Mouse (Mus musculus): ENCODE measurements around the gene Serpinb9d. TPM values are rescaled to one million over a fixed set of nuclear protein-coding genes. Genes with fewer than 3 reads are reported as not detected.
"Not testable (repeated sequence)": the region's sequence is repeated elsewhere in the genome, so short reads cannot be mapped to it uniquely, and the experiment has no call there.

Gene Serpinb9d
- not detected in 2 replicates for polyA plus RNA-seq (2012; ENCODE audit: insufficient read depth, insufficient read length, low replicate concordance, missing spikeins)

- Histone ChIP-seq H3K4me3 (ENCODE audit: insufficient read depth, low read depth, low read length) (no peak within 1 kb of the TSS), H3K4me1 (ENCODE audit: control insufficient read depth, insufficient read depth, low read length) (no peaks in the 10 kb centered on the region), H3K27ac (ENCODE audit: insufficient read depth, low read depth, low read length) (no peak within 1 kb of the TSS)
- TF ChIP-seq POLR2A (IDR thresholded peaks at IDR 0.05; ENCODE audit: insufficient read depth, low read depth, low read length) = no peak
- WGBS = 79% methylated on average over 5 of the region's 5 CpGs
Measured at GRCm38 (mm10) chr13:33192659-33193058, at the start of gene Serpinb9d. Gene Serpinb9d, plus strand, starts transcription at chr13:33192959.

DNA sequence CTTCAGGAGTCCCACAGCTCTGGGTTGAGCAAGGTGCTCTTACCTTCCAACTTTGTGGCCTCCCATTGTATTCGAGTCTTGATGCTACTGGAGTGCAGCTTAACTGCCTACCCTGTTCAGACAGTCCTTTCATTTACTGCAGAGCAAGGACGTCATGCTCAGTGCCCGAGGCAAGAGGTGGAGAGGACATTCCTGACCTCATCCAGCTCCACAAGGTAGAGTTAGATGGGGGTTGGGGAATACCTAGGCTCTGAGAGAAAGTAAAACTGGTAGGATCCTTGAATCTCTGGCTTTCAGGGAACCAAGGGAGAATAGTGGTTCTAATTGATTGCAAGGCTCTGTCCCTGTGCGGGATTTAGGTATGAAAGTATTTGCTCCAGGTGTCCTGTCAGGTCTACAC lies 33.1 kb upstream of the Serpinb9d start, which contains the start of gene Serpinb9c:
Gene Serpinb9c (minus strand): TSS at position 101 of the 400 bp plus-strand sequence.
- Histone ChIP-seq H3K4me3 (ENCODE audit: insufficient read depth, low read depth, low read length) (no peak within 1 kb of the TSS), H3K27ac (ENCODE audit: insufficient read depth, low read depth, low read length) (no peak within 1 kb of the TSS), H3K4me1 (ENCODE audit: control insufficient read depth, insufficient read depth, low read length) (no peaks in the 10 kb centered on the region)
- TF ChIP-seq CTCF (IDR thresholded peaks at IDR 0.05; ENCODE audit: insufficient read depth, low read depth, low read length) (no peak), POLR2A (IDR thresholded peaks at IDR 0.05; ENCODE audit: insufficient read depth, low read depth, low read length) (no peak)
- WGBS = 70% methylated on average over 4 of the region's 4 CpGs

DNA sequence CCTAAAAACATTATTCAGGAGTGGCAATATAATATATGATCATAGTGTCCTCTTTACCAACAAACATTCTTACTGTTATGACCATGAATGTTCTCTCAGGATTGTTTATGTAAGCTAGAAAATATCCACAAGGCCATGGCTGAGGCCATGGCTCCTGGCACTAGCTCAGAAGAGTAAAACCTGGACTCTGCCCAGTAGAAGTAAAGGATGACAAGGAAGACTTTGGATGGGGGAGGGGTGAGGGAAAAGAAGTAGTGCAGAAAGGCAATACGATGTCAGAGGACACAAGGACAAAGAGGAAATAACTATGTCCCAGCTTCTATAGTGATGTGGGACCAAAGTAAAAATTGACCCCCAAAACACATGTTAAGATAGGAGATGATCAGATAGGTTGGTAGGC lies 2.3 kb upstream of the Serpinb9d start:
- not testable (repeated sequence) for H3K4me3 ChIP-seq (ENCODE audit: insufficient read depth, low read depth, low read length); H3K4me1 ChIP-seq (ENCODE audit: control insufficient read depth, insufficient read depth, low read length); H3K27ac ChIP-seq (ENCODE audit: insufficient read depth, low read depth, low read length)
- 91% methylated on average over 1 of the region's 1 CpGs for WGBS

GRCm38 (mm10) chr13:33199740-33200139 lies 7.0 kb downstream of the Serpinb9d start:
- TF ChIP-seq POLR2A (IDR thresholded peaks at IDR 0.05; ENCODE audit: insufficient read depth, low read depth, low read length) = no peak
- no peak for TF ChIP-seq CTCF (IDR thresholded peaks at IDR 0.05; ENCODE audit: insufficient read depth, low read depth, low read length)
- no peaks in the 10 kb centered on the region for H3K4me1 ChIP-seq (ENCODE audit: control insufficient read depth, insufficient read depth, low read length)
- WGBS = 47% methylated on average over 2 of the region's 2 CpGs
- H3K4me3 ChIP-seq (ENCODE audit: insufficient read depth, low read depth, low read length) = no peak overlapping the region
- H3K27ac ChIP-seq (ENCODE audit: insufficient read depth, low read depth, low read length) = no peak overlapping the region

DNA sequence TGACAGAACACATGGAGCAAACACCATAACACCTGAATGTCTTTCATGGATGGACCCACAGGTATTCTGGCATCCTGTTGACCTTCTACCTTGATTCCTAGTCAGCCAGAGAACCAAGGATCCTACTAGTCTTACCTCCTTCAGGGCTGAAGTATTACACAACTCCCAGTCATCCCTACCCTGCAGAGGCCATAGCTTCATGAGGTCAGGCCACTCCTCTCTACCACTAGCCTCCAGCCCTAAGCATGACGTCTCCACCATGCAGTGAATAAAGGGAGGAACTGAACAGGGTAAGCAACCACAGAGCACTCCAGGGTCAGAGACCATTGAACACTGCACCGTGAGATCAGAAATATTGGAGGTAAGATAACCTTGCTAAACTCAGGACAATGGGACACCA lies 56.6 kb downstream of the Serpinb9d start, which contains the start of gene Serpinb9e:
Gene Serpinb9e (plus strand): TSS at position 301 of the 400 bp plus-strand sequence.
- H3K4me1 ChIP-seq (ENCODE audit: control insufficient read depth, insufficient read depth, low read length); H3K4me3 ChIP-seq (ENCODE audit: insufficient read depth, low read depth, low read length); H3K27ac ChIP-seq (ENCODE audit: insufficient read depth, low read depth, low read length): not testable (repeated sequence)
- WGBS = 83% methylated on average over 2 of the region's 2 CpGs

Other genes starting within 250 kb of the Serpinb9d start
- gene Serpinb6b, start 227.8 kb upstream of the Serpinb9d start, polyA plus RNA-seq (2012; ENCODE audit: insufficient read depth, insufficient read length, low replicate concordance, missing spikeins) = not detected in 2 replicates
- not detected in 2 replicates for gene Serpinb9, start 189.7 kb upstream of the Serpinb9d start, polyA plus RNA-seq (2012; ENCODE audit: insufficient read depth, insufficient read length, low replicate concordance, missing spikeins)
- gene Serpinb9b, start 165.5 kb upstream of the Serpinb9d start, polyA plus RNA-seq (2012; ENCODE audit: insufficient read depth, insufficient read length, low replicate concordance, missing spikeins) = not detected in 2 replicates
- not detected in 2 replicates for gene Serpinb1b, start 114.4 kb upstream of the Serpinb9d start, polyA plus RNA-seq (2012; ENCODE audit: insufficient read depth, insufficient read length, low replicate concordance, missing spikeins)
- not detected in 2 replicates for gene Serpinb9c, start 33.2 kb upstream of the Serpinb9d start, polyA plus RNA-seq (2012; ENCODE audit: insufficient read depth, insufficient read length, low replicate concordance, missing spikeins)
- not detected in 2 replicates for gene Serpinb9e, start 56.7 kb downstream of the Serpinb9d start, polyA plus RNA-seq (2012; ENCODE audit: insufficient read depth, insufficient read length, low replicate concordance, missing spikeins)
- gene Serpinb9f, start 131.1 kb downstream of the Serpinb9d start, polyA plus RNA-seq (2012; ENCODE audit: insufficient read depth, insufficient read length, low replicate concordance, missing spikeins) = not detected in 2 replicates
- gene Gm11397, start 202.8 kb downstream of the Serpinb9d start, polyA plus RNA-seq (2012; ENCODE audit: insufficient read depth, insufficient read length, low replicate concordance, missing spikeins) = not detected in 2 replicates

All from olfactory bulb, adult 2 months (tissue).